Comparison of ENCODE assay signal across 34 mouse cellular contexts in the genomic region with DNA sequence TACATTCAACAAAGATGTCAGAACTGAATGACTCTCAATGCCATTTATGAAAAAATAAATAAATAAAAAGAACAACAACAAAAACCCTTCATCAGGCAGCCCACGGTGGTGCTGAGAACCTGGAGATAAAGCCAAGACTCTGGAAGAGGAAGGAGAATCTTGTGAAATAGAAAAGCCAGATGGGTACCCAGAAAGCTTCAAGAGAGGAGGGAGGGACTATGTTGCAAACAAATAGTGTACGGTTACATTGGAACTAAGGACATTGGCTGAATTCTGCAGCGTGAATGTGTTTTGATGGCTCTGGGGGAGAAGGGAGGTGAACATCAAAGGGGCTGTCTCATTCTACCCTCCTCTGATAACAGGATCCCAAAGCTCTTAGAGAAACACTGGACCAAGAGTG.
"Had no signal": no experiment of that assay in that cellular context is flagged by ENCODE, and none has a peak within 500 bp of the region (broad histone marks: within the 10 kb centered on the region; RNA-seq: fewer than 3 reads in every experiment).

No protein-coding gene starts in this region.

- H3K4me2 ChIP-seq: heart, embryonic 11.5 days; heart, embryonic 12.5 days; heart, embryonic 13.5 days; heart, embryonic 15.5 days; hindbrain, embryonic 12.5 days; hindbrain, embryonic 13.5 days; hindbrain, embryonic 14.5 days; hindbrain, embryonic 15.5 days; intestine, embryonic 15.5 days; kidney, embryonic 15.5 days had no signal

- H3K9ac ChIP-seq: heart, embryonic 12.5 days; heart, embryonic 13.5 days; heart, embryonic 15.5 days; hindbrain, embryonic 12.5 days; hindbrain, embryonic 13.5 days; hindbrain, embryonic 14.5 days; hindbrain, embryonic 15.5 days; intestine, embryonic 15.5 days; kidney, embryonic 15.5 days had no signal

- H3K36me3 ChIP-seq: heart, embryonic 10.5 days; heart, embryonic 12.5 days; heart, embryonic 13.5 days; heart, embryonic 15.5 days; hindbrain, embryonic 10.5 days; hindbrain, embryonic 12.5 days; hindbrain, embryonic 13.5 days; hindbrain, embryonic 15.5 days; intestine, embryonic 15.5 days; kidney, embryonic 15.5 days had no signal

- ATAC-seq: hindbrain, embryonic 16.5 days; hindbrain, postnatal 0 days; inflammation-experienced regulatory T-cells, adult 6 months; intestine, embryonic 15.5 days; intestine, embryonic 16.5 days; intestine, postnatal 0 days had no signal

- H3K9me3 ChIP-seq: heart, embryonic 10.5 days; heart, embryonic 12.5 days; heart, embryonic 13.5 days; heart, embryonic 15.5 days; hindbrain, embryonic 10.5 days; hindbrain, embryonic 12.5 days; hindbrain, embryonic 13.5 days; hindbrain, embryonic 15.5 days; intestine, embryonic 15.5 days; kidney, embryonic 15.5 days had no signal

- H3K27me3 ChIP-seq: hindbrain, embryonic 12.5 days; hindbrain, embryonic 15.5 days; intestine, embryonic 15.5 days; kidney, embryonic 15.5 days had no signal

- H3K4me1 ChIP-seq: heart, embryonic 10.5 days; heart, embryonic 12.5 days; heart, embryonic 13.5 days; heart, embryonic 15.5 days; hindbrain, embryonic 10.5 days; intestine, embryonic 15.5 days had no signal

- H3K27ac ChIP-seq: heart, embryonic 10.5 days; heart, embryonic 13.5 days; heart, embryonic 15.5 days; hindbrain, embryonic 10.5 days; hindbrain, embryonic 12.5 days; hindbrain, embryonic 13.5 days; hindbrain, embryonic 14.5 days; hindbrain, embryonic 15.5 days; hindbrain, postnatal 0 days; intestine, embryonic 15.5 days; kidney, embryonic 15.5 days; kidney, postnatal 0 days; layer of hippocampus, adult 2 months had no signal

- DNase-seq: heart, postnatal 10 days; heart, postnatal 14 days; heart, postnatal 36 days; heart, postnatal 4 days; kidney, adult 11 months; kidney, adult 18-20 months; kidney, adult 2 months; kidney, adult 8-10 months; kidney, adult 9 months; kidney, postnatal 10 days; kidney, postnatal 14 days; kidney, postnatal 25 days; kidney, postnatal 36 days; layer of hippocampus, adult 9-11 months; layer of hippocampus, postnatal 36 days had no signal

- H3K4me3 ChIP-seq: heart, embryonic 10.5 days; heart, embryonic 12.5 days; heart, embryonic 13.5 days; heart, embryonic 15.5 days; hindbrain, embryonic 10.5 days; hindbrain, embryonic 12.5 days; hindbrain, embryonic 13.5 days; hindbrain, embryonic 15.5 days; intestine, embryonic 15.5 days; kidney, embryonic 15.5 days; layer of hippocampus, adult 2 months had no signal
